Mouse (Mus musculus) small intestine, adult 2 months (tissue): Measurements from ENCODE around the gene Ube2g1. TPM values are rescaled to one million over a fixed set of nuclear protein-coding genes. Genes with fewer than 3 reads are reported as not detected.

Experiments used
- H3K27ac ChIP-seq: fragments of 200-500 bp; 2 replicates; pipeline ENCODE4 v1.5.1; 2012; ENCODE audit warnings: low read depth, low read length, control low read depth, inconsistent platforms; ENCODE audit not compliant: insufficient read depth
- H3K27me3 ChIP-seq: fragments of 200-500 bp; 2 replicates; pipeline ENCODE4 v1.6.1; 2012; ENCODE audit warnings: mild to moderate bottlenecking, moderate library complexity, low read length, inconsistent platforms; ENCODE audit not compliant: control insufficient read depth, insufficient read depth
- H3K36me3 ChIP-seq: fragments of 200-500 bp; 2 replicates; pipeline ENCODE4 v1.6.1; 2012; ENCODE audit warnings: mild to moderate bottlenecking, low read length, control low read depth, inconsistent platforms; ENCODE audit not compliant: control insufficient read depth, insufficient read depth
- H3K4me1 ChIP-seq: fragments of 200-500 bp; 2 replicates; pipeline ENCODE4 v1.6.1; 2012; ENCODE audit warnings: low read length, inconsistent platforms, mixed read lengths; ENCODE audit not compliant: control insufficient read depth, insufficient read depth, insufficient read length
- H3K4me3 ChIP-seq: fragments of 200-500 bp; 2 replicates; pipeline ENCODE4 v1.5.1; 2012; ENCODE audit warnings: low read depth, mild to moderate bottlenecking, control low read depth, inconsistent platforms, low read length, moderate library complexity
- CTCF ChIP-seq: fragments of 200-500 bp; IDR thresholded peaks from 2 replicates; pipeline ENCODE4 v1.5.1; 2012; ENCODE audit warnings: low read depth, mild to moderate bottlenecking, control low read depth, inconsistent platforms, low read length, moderate library complexity, mixed read lengths; ENCODE audit not compliant: insufficient replicate concordance, insufficient read length; ENCODE audit errors: extremely low read depth
- POLR2A ChIP-seq: fragments of 200-500 bp; IDR thresholded peaks from 2 replicates; pipeline ENCODE4 v1.6.1; 2012; ENCODE audit warnings: low read depth, mild to moderate bottlenecking, control low read depth, inconsistent platforms, low read length, moderate library complexity
- WGBS: fragments of 180-500 bp; shearing (Covaris S2); methylation state at CpG from one replicate; pipeline ENCODE4 v1.1.7; 2018; 5-methylcytosine and 5-hydroxymethylcytosine counted together
- polyA plus RNA-seq: library from polyadenylated mRNA; depleted of rRNA; stranded (reverse); fragments of >200 nt; gene quantifications from 2 replicates; pipeline ENCODE4 v1.2.3, GENCODE M21; 2012

Ube2g1 gene
- polyA plus RNA-seq, 1 experiment, result 8.9 TPM

DNA sequence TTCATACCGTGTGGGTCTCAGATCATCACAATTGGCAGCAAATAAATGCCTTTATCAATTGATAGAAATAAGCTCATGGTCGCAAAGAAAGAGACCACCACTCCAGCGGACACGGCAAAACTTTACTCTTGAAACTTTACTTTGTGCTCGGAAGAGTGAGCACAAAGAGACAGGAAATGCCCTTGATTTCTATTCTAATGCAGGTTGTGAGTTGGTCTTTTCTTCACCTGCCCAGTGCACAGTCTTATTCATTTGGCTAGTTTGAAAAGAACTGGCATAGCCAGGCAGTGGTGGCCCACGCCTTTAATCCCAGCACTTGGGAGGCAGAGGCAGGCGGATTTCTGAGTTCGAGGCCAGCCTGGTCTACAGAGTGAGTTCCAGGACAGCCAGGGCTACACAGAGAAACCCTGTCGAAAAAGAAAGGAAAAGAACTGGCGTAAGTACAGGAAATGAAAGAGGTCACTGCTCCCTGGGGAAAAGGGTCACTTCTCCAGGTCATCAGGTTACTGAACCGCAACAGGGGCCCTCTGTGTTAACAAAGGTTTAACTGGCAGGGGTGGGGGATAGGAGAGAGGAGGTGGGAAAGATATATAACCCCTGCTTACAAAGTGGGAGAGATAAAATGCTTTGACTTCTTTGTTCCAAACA lies 37.3 kb upstream of the Ube2g1 start:
- no peaks in the 10 kb centered on the region for H3K36me3 ChIP-seq
- no peak for TF ChIP-seq CTCF
- TF ChIP-seq POLR2A, result no peak
- peaks cover 4% of the 10 kb centered on the region; the same call in 1 of the 2 replicates for H3K4me1 ChIP-seq
- no peak overlapping the region for H3K4me3 ChIP-seq
- no peaks in the 10 kb centered on the region for H3K27me3 ChIP-seq
- 82% methylated on average over 11 of the region's 11 CpGs for WGBS
- H3K27ac ChIP-seq, result no peak overlapping the region

DNA sequence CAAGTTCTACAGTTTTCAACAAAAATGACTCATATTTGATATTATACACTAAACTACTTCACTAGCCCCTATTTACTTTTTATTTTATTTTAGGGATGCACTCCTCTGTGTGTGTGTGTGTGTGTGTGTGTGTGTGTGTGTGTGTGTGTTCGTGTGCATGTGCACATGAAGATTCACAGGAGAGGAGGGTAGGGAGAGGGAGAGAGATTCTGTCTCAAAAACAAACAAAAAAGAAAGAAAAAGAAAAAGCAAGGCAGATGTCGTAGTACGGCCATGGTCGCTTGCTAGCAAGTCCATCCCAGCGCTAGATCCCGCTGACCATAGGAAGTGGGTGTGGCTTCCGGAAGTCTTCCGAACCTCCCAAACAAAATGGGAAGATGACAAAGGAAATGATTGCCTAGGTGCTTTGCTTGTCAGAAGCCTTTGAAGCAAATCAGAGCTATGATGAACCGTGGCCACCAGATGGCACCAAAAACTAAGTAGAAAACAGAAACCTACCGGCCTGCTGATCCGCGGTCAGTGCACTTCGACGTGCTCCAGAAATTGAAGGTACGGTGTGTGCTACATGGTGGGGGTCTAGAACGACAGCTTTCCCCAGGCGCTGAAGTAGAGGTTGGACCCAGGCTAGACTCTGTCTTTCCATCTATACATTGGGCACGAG lies 36.6 kb upstream of the Ube2g1 start:
- WGBS, result 5% methylated on average over 18 of the region's 18 CpGs
- no peaks in the 10 kb centered on the region for H3K36me3 ChIP-seq
- no peak overlapping the region; the same call in 1 of the 2 replicates for H3K4me3 ChIP-seq
- no peak overlapping the region for H3K27ac ChIP-seq
- TF ChIP-seq CTCF, result peak; percentile 70; the same call in 1 of the 2 replicates
- no peak for TF ChIP-seq POLR2A
- H3K4me1 ChIP-seq, result peaks cover 4% of the 10 kb centered on the region; the same call in 1 of the 2 replicates
- H3K27me3 ChIP-seq, result no peaks in the 10 kb centered on the region

- TF ChIP-seq CTCF (peak; percentile 44; the same call in 1 of the 2 replicates), POLR2A (no peak)
- Histone ChIP-seq H3K4me3 (no peak overlapping the region), H3K27ac (no peak overlapping the region), H3K36me3 (no peaks in the 10 kb centered on the region), H3K4me1 (peaks cover 4% of the 10 kb centered on the region; the same call in 1 of the 2 replicates), H3K27me3 (no peaks in the 10 kb centered on the region)
- 97% methylated on average over 1 of the region's 1 CpGs for WGBS
These were observed 33.3 kb upstream of the Ube2g1 start for GRCm38 (mm10) chr11:72573819-72574218.

GRCm38 (mm10) chr11:72576111-72576465 lies 31.0 kb upstream of the Ube2g1 start:
- TF ChIP-seq CTCF, result no peak
- TF ChIP-seq POLR2A, result no peak
- no peaks in the 10 kb centered on the region for H3K27me3 ChIP-seq
- H3K27ac ChIP-seq, result no peak overlapping the region
- H3K36me3 ChIP-seq, result no peaks in the 10 kb centered on the region
- H3K4me3 ChIP-seq, result peak overlapping the region; percentile 53
- H3K4me1 ChIP-seq, result no peaks in the 10 kb centered on the region
- 22% methylated on average over 7 of the region's 7 CpGs for WGBS

DNA sequence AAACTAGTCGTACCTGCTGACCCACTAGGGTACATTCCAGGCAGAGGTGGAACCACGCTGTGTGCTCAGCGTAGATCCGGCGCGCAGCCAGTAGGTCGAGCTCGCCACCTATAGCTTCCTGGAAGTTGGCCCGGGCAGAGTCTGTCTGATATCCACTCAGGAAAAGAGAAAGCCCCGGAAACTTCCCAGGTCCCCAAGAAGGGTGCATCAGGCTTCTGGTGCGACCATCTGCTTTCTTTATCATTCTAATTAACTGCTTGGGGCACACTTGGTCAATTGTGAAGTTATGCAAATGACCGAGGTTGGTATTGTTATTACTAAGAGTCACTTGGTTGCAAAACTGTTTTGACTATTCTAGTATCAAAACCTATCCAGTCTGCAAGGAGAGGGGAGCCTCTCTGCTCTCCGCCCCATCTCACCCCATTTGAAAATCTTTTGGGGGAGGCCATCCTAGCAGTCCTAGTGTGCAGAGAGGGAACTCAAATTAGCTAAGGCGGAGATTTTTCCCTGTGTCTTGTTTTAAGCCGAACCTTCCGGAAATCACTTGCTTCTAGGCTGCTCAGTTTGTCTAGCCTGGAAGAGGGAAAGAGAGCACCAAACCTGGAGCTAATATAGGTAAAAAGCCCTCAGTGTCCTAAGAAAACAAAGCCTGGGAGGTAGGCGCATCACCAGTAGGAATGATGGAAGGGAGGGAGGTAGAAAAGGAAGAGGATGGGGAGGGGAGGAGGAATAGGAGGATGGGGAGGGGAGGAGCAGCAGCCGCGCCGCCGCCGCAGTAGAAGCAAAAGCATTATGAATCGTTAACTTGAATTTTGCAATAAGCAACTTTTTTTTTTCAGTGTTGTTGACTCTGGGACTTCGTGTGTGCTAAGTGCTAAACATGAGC lies 30.4 kb upstream of the Ube2g1 start:
- WGBS, result 8% methylated on average over 24 of the region's 24 CpGs

DNA sequence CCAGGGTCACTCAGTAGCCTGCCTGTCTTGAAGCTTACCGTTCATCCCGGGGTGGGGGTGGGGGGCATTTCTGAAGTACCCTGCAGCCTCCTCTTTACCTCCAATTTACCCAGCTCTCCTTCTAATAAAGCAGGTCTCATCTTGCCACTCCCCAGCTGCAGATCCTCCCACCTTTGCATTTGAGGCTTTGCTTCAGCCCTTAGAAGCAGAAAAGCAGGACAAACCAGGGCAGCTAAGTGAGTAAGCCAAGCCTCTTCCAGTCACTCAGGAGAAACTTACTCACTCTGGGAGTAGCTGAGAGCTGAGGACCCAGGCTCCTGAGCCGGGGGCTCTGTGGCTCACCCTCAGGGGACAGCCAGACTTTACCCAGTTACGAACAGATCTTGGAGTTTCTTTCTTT lies 28.6 kb upstream of the Ube2g1 start:
- H3K27me3 ChIP-seq, result no peaks in the 10 kb centered on the region
- WGBS, result 89% methylated on average over 4 of the region's 4 CpGs
- TF ChIP-seq POLR2A (no peak), CTCF (no peak)

More for the DNA sequence above, 30.4 kb upstream of the Ube2g1 start:
- Histone ChIP-seq H3K27me3 (no peaks in the 10 kb centered on the region), H3K4me1 (no peaks in the 10 kb centered on the region), H3K27ac (no peak overlapping the region), H3K4me3 (peak overlapping the region; percentile 53), H3K36me3 (no peaks in the 10 kb centered on the region)
- peak; percentile 32; the same call in 1 of the 2 replicates for TF ChIP-seq CTCF
- no peak for TF ChIP-seq POLR2A

More for the DNA sequence above, 28.6 kb upstream of the Ube2g1 start:
- no peaks in the 10 kb centered on the region for H3K36me3 ChIP-seq
- H3K27ac ChIP-seq, result no peak overlapping the region
- no peak overlapping the region for H3K4me3 ChIP-seq
- H3K4me1 ChIP-seq, result no peaks in the 10 kb centered on the region
